Mouse (Mus musculus): Measurements from ENCODE around the gene Cdh23. TPM values are rescaled to one million over a fixed set of nuclear protein-coding genes. Genes with fewer than 3 reads are reported as not detected.

Gene Cdh23
- polyA plus RNA-seq, 1 experiment from 2014 or later, result 1.1 TPM

GRCm38 (mm10) chr10:60316166-60316565, 380.1 kb downstream of the Cdh23 start:
- H3K9ac ChIP-seq, result no peak overlapping the region
- no peaks in the 10 kb centered on the region for H3K9me3 ChIP-seq
- no peaks in the 10 kb centered on the region for H3K36me3 ChIP-seq
- H3K4me1 ChIP-seq, result no peaks in the 10 kb centered on the region
- H3K4me3 ChIP-seq, result no peak overlapping the region
- no peak overlapping the region for H3K4me2 ChIP-seq (replicated peaks)
- 92% methylated on average over 4 of the region's 4 CpGs for WGBS
- no peak overlapping the region for H3K27ac ChIP-seq
- no peaks in the 10 kb centered on the region for H3K27me3 ChIP-seq
- no peak for ATAC-seq (ENCODE audit: low FRiP score, low read depth)

DNA sequence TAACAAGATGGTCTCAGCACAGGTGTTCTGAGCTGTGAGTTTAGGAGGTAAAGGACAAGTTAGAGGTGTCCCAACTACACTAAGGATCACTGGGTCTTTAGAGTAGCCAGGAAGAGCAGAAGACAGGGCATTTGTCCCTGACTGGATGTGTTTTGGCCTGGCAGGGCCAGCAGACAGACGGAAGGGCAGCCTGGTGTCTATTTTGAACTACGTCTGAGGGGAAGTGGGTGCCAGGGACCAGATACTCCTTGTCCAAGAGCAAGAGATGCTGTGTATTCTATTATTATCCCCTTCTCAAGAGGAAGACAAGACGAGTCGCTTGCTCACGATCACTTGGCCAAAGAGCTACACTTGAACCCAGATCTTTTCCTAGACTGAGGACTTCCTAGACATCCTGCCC, 382.7 kb downstream of the Cdh23 start:
- Histone ChIP-seq H3K4me2 (replicated peaks) (no peak overlapping the region), H3K36me3 (no peaks in the 10 kb centered on the region), H3K27ac (no peak overlapping the region), H3K4me3 (no peak overlapping the region), H3K9ac (no peak overlapping the region), H3K4me1 (no peaks in the 10 kb centered on the region), H3K9me3 (no peaks in the 10 kb centered on the region), H3K27me3 (no peaks in the 10 kb centered on the region)
- ATAC-seq (ENCODE audit: low FRiP score, low read depth), result no peak
- WGBS, result 85% methylated on average over 5 of the region's 5 CpGs

GRCm38 (mm10) chr10:60310629-60311028, 385.7 kb downstream of the Cdh23 start:
- H3K4me2 ChIP-seq (replicated peaks), result no peak overlapping the region

DNA sequence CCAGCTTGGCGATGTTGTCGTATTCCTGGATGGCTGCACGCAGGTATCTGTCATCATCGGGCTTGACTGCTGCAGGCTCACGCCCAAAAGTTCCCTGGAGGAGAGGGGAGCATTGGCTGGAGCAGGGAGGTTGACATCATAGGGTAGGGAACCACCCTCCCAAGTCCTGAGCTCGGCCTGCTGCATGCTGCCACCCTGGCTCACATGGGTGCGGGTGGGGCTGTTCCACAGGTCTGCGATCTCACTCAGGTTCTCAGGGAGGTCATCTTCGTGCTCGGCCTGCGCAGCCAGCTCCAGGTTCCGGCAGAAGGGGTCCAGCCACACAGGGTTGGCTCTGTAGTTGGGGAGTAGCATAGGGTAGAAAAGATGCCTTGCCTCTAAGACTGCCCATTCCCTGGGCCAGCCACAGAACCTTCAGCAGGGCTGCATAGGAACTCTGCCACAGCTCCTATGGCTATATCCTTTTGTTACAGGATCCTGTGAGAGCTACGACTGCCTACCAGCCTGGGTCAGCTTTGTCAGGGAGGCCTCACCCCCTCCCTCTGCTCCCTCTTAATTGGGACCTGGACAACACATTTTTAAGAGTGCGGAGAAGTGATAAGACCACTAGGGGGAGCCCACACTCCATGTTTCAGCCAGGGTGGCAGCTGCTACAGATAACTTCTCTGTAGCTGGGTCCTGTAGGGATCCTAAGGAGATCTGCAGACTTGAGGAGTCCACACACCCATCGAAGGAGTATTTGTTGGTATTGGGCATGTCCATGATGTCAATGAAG, 391.2 kb downstream of the Cdh23 start:
- WGBS, result 64% methylated on average over 15 of the region's 15 CpGs
- peak; percentile 83 for ATAC-seq (ENCODE audit: low FRiP score, low read depth)
- Histone ChIP-seq H3K4me2 (replicated peaks) (no peak overlapping the region), H3K9me3 (no peaks in the 10 kb centered on the region), H3K27ac (no peak overlapping the region), H3K4me3 (no peak overlapping the region), H3K36me3 (peaks cover 36% of the 10 kb centered on the region), H3K4me1 (no peaks in the 10 kb centered on the region), H3K9ac (no peak overlapping the region), H3K27me3 (no peaks in the 10 kb centered on the region)

More at GRCm38 (mm10) chr10:60310629-60311028, 385.7 kb downstream of the Cdh23 start:
- ATAC-seq (ENCODE audit: low FRiP score, low read depth), result no peak
- H3K9ac ChIP-seq, result no peak overlapping the region
- no peaks in the 10 kb centered on the region for H3K36me3 ChIP-seq
- no peak overlapping the region for H3K4me3 ChIP-seq
- no peak overlapping the region for H3K27ac ChIP-seq
- 90% methylated on average over 13 of the region's 13 CpGs for WGBS
- no peaks in the 10 kb centered on the region for H3K9me3 ChIP-seq
- no peaks in the 10 kb centered on the region for H3K4me1 ChIP-seq
- H3K27me3 ChIP-seq, result no peaks in the 10 kb centered on the region

DNA sequence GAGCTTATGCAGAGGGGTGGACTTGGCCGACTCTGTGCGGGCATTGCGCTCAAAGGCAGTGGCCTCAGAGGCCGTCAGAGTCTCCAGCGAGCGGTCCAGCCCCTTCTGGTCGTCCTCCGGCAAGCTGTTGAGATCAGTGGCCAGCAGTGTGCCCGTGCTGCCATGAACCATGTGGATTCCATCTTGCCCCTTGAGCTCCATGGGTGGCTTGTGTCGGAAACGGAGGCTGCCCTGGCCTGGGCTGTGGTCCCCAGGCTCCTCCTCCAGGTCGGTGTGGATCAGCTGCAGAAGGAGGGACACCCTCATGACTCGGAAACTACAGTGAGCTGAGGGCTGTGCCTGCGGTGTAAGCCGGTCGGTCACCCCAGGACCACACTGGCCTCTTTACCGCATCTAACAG, 392.9 kb downstream of the Cdh23 start:
- no peak overlapping the region for H3K4me2 ChIP-seq (replicated peaks)
- no peak overlapping the region for H3K27ac ChIP-seq
- no peak overlapping the region for H3K4me3 ChIP-seq
- no peak for ATAC-seq (ENCODE audit: low FRiP score, low read depth)
- peaks cover 52% of the 10 kb centered on the region for H3K36me3 ChIP-seq
- H3K27me3 ChIP-seq, result no peaks in the 10 kb centered on the region
- WGBS, result 87% methylated on average over 17 of the region's 17 CpGs
- no peak overlapping the region for H3K9ac ChIP-seq
- H3K4me1 ChIP-seq, result no peaks in the 10 kb centered on the region
- H3K9me3 ChIP-seq, result no peaks in the 10 kb centered on the region

DNA sequence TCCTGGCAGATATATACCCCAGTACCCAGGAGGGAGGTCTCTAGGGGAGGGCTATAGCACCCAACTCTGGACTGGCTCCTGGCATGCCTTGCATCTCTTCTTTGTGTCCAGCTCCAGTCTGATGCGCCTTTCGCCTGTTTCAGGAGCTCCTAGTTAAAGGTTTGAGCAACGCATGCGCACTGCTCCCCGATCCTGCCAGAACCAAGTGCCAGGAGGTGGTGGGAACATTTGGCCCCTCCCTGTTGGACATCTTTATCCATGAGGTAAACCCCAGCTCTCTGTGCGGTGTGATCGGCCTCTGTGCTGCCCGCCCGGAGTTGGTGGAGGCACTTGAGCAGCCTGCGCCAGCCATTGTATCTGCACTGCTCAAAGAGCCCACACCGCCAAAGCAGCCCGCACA, 396.7 kb downstream of the Cdh23 start:
- ATAC-seq (ENCODE audit: low FRiP score, low read depth), result no peak
- H3K4me3 ChIP-seq, result no peak overlapping the region
- no peak overlapping the region for H3K27ac ChIP-seq
- no peaks in the 10 kb centered on the region for H3K27me3 ChIP-seq
- H3K9me3 ChIP-seq, result no peaks in the 10 kb centered on the region
- no peaks in the 10 kb centered on the region for H3K4me1 ChIP-seq
- H3K36me3 ChIP-seq, result peaks cover 80% of the 10 kb centered on the region
- no peak overlapping the region for H3K4me2 ChIP-seq (replicated peaks)
- H3K9ac ChIP-seq, result no peak overlapping the region
- WGBS, result 96% methylated on average over 12 of the region's 12 CpGs

GRCm38 (mm10) chr10:60296027-60296426, 400.3 kb downstream of the Cdh23 start:
- ATAC-seq (ENCODE audit: low FRiP score, low read depth), result no peak
- Histone ChIP-seq H3K9me3 (no peaks in the 10 kb centered on the region), H3K27ac (no peak overlapping the region), H3K4me3 (no peak overlapping the region), H3K4me2 (replicated peaks) (no peak overlapping the region), H3K4me1 (no peaks in the 10 kb centered on the region), H3K9ac (no peak overlapping the region), H3K36me3 (peaks cover 85% of the 10 kb centered on the region), H3K27me3 (no peaks in the 10 kb centered on the region)
- WGBS, result 73% methylated on average over 9 of the region's 9 CpGs

GRCm38 (mm10) chr10:60295356-60295755, 400.9 kb downstream of the Cdh23 start:
- Histone ChIP-seq H3K27me3 (no peaks in the 10 kb centered on the region), H3K4me3 (no peak overlapping the region), H3K27ac (no peak overlapping the region), H3K9ac (no peak overlapping the region), H3K4me2 (replicated peaks) (no peak overlapping the region), H3K9me3 (no peaks in the 10 kb centered on the region), H3K4me1 (peaks cover 4% of the 10 kb centered on the region; the same call in 1 of the 2 replicates), H3K36me3 (peaks cover 78% of the 10 kb centered on the region)
- no peak for ATAC-seq (ENCODE audit: low FRiP score, low read depth)
- 93% methylated on average over 3 of the region's 3 CpGs for WGBS

DNA sequence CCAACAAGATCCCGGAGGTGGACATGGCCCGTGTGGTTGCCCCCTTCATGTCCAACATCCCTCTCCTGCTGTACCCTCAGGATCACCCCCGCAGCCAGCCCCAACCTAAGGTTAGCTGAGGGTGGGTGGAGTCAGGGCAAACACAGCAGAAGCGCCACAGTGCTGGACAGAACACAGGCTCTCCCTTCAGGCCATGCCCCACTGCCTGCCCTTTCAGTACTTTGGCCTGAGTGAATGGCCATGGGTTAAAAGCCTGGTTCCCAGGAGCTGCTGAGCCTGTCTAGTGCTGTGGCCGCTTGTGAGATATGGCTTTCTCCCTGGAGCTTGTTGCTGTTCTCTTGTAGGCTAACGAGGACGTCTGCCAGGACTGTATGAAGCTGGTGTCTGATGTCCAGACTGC, 401.7 kb downstream of the Cdh23 start:
- H3K27ac ChIP-seq, result no peak overlapping the region
- no peak for ATAC-seq (ENCODE audit: low FRiP score, low read depth)
- H3K4me1 ChIP-seq, result peaks cover 4% of the 10 kb centered on the region; the same call in 1 of the 2 replicates
- no peaks in the 10 kb centered on the region for H3K27me3 ChIP-seq
- no peak overlapping the region for H3K4me3 ChIP-seq
- WGBS, result 84% methylated on average over 7 of the region's 7 CpGs
- H3K36me3 ChIP-seq, result peaks cover 71% of the 10 kb centered on the region
- H3K9me3 ChIP-seq, result no peaks in the 10 kb centered on the region
- H3K4me2 ChIP-seq (replicated peaks), result no peak overlapping the region
- H3K9ac ChIP-seq, result no peak overlapping the region

DNA sequence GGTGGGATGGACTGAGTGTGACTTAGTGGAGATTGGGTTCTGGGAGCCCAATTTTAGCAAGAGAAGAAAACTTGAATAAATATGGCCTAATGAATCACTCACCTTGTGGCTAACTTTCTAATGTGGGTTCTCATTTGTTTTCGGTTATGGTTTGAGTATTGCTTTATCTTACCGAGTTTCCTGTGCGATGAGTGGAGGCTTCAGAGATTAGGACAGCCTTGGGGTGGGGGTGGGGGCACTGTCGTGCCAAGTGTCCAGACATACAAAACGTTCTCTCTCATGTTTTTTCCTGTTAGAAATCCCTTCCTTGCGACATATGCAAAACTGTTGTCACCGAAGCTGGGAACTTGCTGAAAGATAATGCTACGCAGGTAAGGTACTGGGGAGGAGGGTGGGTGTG, 404.1 kb downstream of the Cdh23 start:
- H3K4me2 ChIP-seq (replicated peaks), result no peak overlapping the region
- H3K9ac ChIP-seq, result no peak overlapping the region
- no peak overlapping the region for H3K27ac ChIP-seq
- H3K4me3 ChIP-seq, result no peak overlapping the region
- H3K9me3 ChIP-seq, result no peaks in the 10 kb centered on the region
- 91% methylated on average over 8 of the region's 8 CpGs for WGBS
- ATAC-seq (ENCODE audit: low FRiP score, low read depth), result no peak
- H3K36me3 ChIP-seq, result peaks cover 51% of the 10 kb centered on the region
- H3K27me3 ChIP-seq, result no peaks in the 10 kb centered on the region
- peaks cover 10% of the 10 kb centered on the region for H3K4me1 ChIP-seq

- peaks cover 25% of the 10 kb centered on the region for H3K4me1 ChIP-seq
- H3K27me3 ChIP-seq, result no peaks in the 10 kb centered on the region
- H3K4me3 ChIP-seq, result no peak overlapping the region
- H3K4me2 ChIP-seq (replicated peaks), result no peak overlapping the region
- no peak for ATAC-seq (ENCODE audit: low FRiP score, low read depth)
- H3K9ac ChIP-seq, result no peak overlapping the region
- 81% methylated on average over 8 of the region's 8 CpGs for WGBS
- H3K27ac ChIP-seq, result no peak overlapping the region
- no peaks in the 10 kb centered on the region for H3K9me3 ChIP-seq
- H3K36me3 ChIP-seq, result peaks cover 42% of the 10 kb centered on the region
Measured at GRCm38 (mm10) chr10:60290739-60291110, 405.6 kb downstream of the Cdh23 start.

DNA sequence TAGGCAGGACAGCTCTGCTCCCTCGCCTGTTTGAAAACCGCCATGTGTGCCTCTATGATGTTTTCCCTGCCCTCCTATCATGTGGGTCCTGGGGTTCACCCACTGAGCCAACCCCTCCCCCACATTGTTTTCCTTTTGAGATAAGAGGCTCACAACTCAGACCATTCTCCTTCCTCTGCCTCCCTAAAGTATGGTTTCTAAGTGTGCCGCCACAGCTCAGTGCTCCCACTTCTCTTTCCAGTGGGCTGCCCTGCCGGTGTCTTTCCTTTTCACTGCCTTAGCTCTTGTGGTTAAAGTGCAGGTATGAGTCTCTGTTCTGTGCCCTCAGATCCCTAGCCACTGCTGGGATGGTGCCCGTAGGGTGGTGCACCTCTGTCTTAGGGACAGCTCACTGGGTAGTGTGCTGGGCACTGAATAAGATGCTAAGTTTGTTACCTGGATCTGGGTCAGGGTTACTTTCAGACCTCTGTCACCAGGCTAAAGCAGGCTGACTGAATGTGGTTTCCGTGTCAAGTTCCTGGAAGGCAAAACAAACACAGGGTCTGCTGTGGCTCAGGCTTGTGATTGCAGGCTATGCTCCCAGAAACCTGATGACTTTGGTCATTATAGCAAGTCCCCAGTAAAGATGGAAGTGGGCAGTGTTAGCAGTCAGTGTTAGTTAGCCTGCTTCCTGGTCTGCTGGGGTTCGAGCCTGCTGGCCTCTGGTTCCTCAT, 406.1 kb downstream of the Cdh23 start:
- Histone ChIP-seq H3K9me3 (no peaks in the 10 kb centered on the region), H3K4me3 (no peak overlapping the region), H3K36me3 (peaks cover 37% of the 10 kb centered on the region), H3K4me2 (replicated peaks) (no peak overlapping the region), H3K4me1 (peaks cover 31% of the 10 kb centered on the region), H3K27ac (no peak overlapping the region), H3K9ac (no peak overlapping the region), H3K27me3 (no peaks in the 10 kb centered on the region)
- ATAC-seq (ENCODE audit: low FRiP score, low read depth), result no peak
- 67% methylated on average over 7 of the region's 7 CpGs for WGBS

Data from limb, embryonic 13.5 days (tissue).